Mouse (Mus musculus) NIH3T3 (cell line): ENCODE measurements around the gene Coro2a.
"Not testable (repeated sequence)": the region's sequence is repeated elsewhere in the genome, so short reads cannot be mapped to it uniquely, and the experiment has no call there.

Experiments used
- DNase-seq: peaks from one replicate; pipeline ENCODE4 v3.0.0-alpha.2; 2012; ENCODE audit warnings: low read depth

Gene Coro2a

GRCm38 (mm10) chr4:46613618-46614017 is 11.6 kb upstream of the Coro2a start:
- no peak for DNase-seq

GRCm38 (mm10) chr4:46611181-46611580 is 9.2 kb upstream of the Coro2a start:
- peak; percentile 91 for DNase-seq

- DNase-seq: peak; percentile 67
Measured at GRCm38 (mm10) chr4:46607601-46608000, 5.6 kb upstream of the Coro2a start.

GRCm38 (mm10) chr4:46605451-46605850 is 3.4 kb upstream of the Coro2a start:
- DNase-seq: no peak

- DNase-seq: no peak
Measured at GRCm38 (mm10) chr4:46602704-46603103, 702 bp upstream of the Coro2a start.

GRCm38 (mm10) chr4:46601258-46601843 is 651 bp downstream of the Coro2a start:
- no peak for DNase-seq

- no peak for DNase-seq
Measured at GRCm38 (mm10) chr4:46600473-46601257, 1.3 kb downstream of the Coro2a start.

- DNase-seq: not testable (repeated sequence)
Measured at GRCm38 (mm10) chr4:46599609-46600008, 2.4 kb downstream of the Coro2a start.

- DNase-seq: no peak
Measured at GRCm38 (mm10) chr4:46598981-46599380, 3.0 kb downstream of the Coro2a start.

- DNase-seq: no peak
Measured at GRCm38 (mm10) chr4:46598111-46598510, 3.9 kb downstream of the Coro2a start.

GRCm38 (mm10) chr4:46597286-46597961 is 4.6 kb downstream of the Coro2a start:
- DNase-seq: no peak

GRCm38 (mm10) chr4:46596398-46596797 is 5.6 kb downstream of the Coro2a start:
- DNase-seq: no peak

- DNase-seq: no peak
Measured at GRCm38 (mm10) chr4:46594131-46594530, 7.9 kb downstream of the Coro2a start.

- no peak for DNase-seq
Measured at GRCm38 (mm10) chr4:46593472-46593871, 8.5 kb downstream of the Coro2a start.

- DNase-seq: peak; percentile 8
Measured at GRCm38 (mm10) chr4:46591833-46592520, 10.0 kb downstream of the Coro2a start.

GRCm38 (mm10) chr4:46590810-46591209 is 11.2 kb downstream of the Coro2a start:
- no peak for DNase-seq

- no peak for DNase-seq
Measured at GRCm38 (mm10) chr4:46589946-46590684, 11.9 kb downstream of the Coro2a start.

GRCm38 (mm10) chr4:46589151-46589550 is 12.9 kb downstream of the Coro2a start:
- no peak for DNase-seq

GRCm38 (mm10) chr4:46586473-46586872 is 15.5 kb downstream of the Coro2a start:
- DNase-seq: no peak

GRCm38 (mm10) chr4:46585811-46586190 is 16.2 kb downstream of the Coro2a start:
- no peak for DNase-seq

GRCm38 (mm10) chr4:46585041-46585810 is 16.8 kb downstream of the Coro2a start:
- no peak for DNase-seq
